Mouse (Mus musculus) ES-Bruce4 (cell line): ENCODE data around the gene Clec4a4. TPM values are rescaled to one million over a fixed set of nuclear protein-coding genes. Genes with fewer than 3 reads are reported as not detected.

Experiments used
- H3K27ac ChIP-seq: 2 replicates; pipeline ENCODE4 v1.5.1; 2012; ENCODE audit warnings: low read length, inconsistent platforms; ENCODE audit not compliant: insufficient read depth
- H3K27me3 ChIP-seq: 2 replicates; pipeline ENCODE4 v1.6.1; 2012; ENCODE audit warnings: mild to moderate bottlenecking, low read length, inconsistent platforms; ENCODE audit not compliant: control insufficient read depth, poor library complexity, insufficient read depth, severe bottlenecking
- H3K36me3 ChIP-seq: 2 replicates; pipeline ENCODE4 v1.6.1; 2012; ENCODE audit warnings: inconsistent platforms, mild to moderate bottlenecking, low read length, moderate library complexity; ENCODE audit not compliant: control insufficient read depth, poor library complexity, insufficient read depth, severe bottlenecking
- H3K4me1 ChIP-seq: one replicate; pipeline ENCODE4 v1.8.1; 2011; ENCODE audit warnings: low read length; ENCODE audit not compliant: control insufficient read depth, insufficient read depth
- H3K4me3 ChIP-seq: 2 replicates; pipeline ENCODE4 v1.5.1; 2011; ENCODE audit warnings: low read depth, mild to moderate bottlenecking, low read length
- H3K9ac ChIP-seq: 2 replicates; pipeline ENCODE4 v1.6.1; 2012; ENCODE audit warnings: low read depth, mild to moderate bottlenecking, inconsistent platforms; ENCODE audit not compliant: poor library complexity, severe bottlenecking
- H3K9me3 ChIP-seq: replicated peaks from 2 replicates; pipeline ENCODE4 v1.6.1; 2012; ENCODE audit warnings: mild to moderate bottlenecking, low read length, inconsistent platforms; ENCODE audit not compliant: control insufficient read depth, poor library complexity, insufficient read depth, severe bottlenecking
- CTCF ChIP-seq: IDR thresholded peaks from one replicate; pipeline ENCODE4 v1.8.1; 2011; ENCODE audit warnings: low read depth, low read length
- EP300 ChIP-seq: IDR thresholded peaks from 2 replicates; pipeline ENCODE4 v1.6.1; 2011; ENCODE audit warnings: low read depth, low read length; ENCODE audit not compliant: insufficient read depth
- POLR2A ChIP-seq: IDR thresholded peaks from one replicate; pipeline ENCODE4 v1.8.1; 2011; ENCODE audit warnings: low read length; ENCODE audit not compliant: insufficient read depth
- polyA plus RNA-seq: library from polyadenylated mRNA; stranded (reverse); fragments of >200 nt; gene quantifications from 2 replicates; pipeline ENCODE4 v1.2.4, GENCODE M21; 2011; ENCODE audit warnings: low read depth; ENCODE audit not compliant: missing spikeins, insufficient read depth, insufficient read length

Gene Clec4a4
- polyA plus RNA-seq, 1 experiment: not detected

- Histone ChIP-seq H3K9ac (no peak overlapping the region), H3K4me1 (peaks cover 2% of the 10 kb centered on the region), H3K27me3 (no peaks in the 10 kb centered on the region), H3K9me3 (peaks cover 6% of the 10 kb centered on the region), H3K36me3 (no peaks in the 10 kb centered on the region), H3K4me3 (no peak overlapping the region), H3K27ac (peak overlapping the region; percentile 85)
- TF ChIP-seq CTCF: peak; percentile 60
- TF ChIP-seq POLR2A: no peak
- TF ChIP-seq EP300: no peak
Measured at GRCm38 (mm10) chr6:123005591-123005990, 15.4 kb downstream of the Clec4a4 start.

GRCm38 (mm10) chr6:123049742-123050372, 59.7 kb downstream of the Clec4a4 start, which contains the start of gene Clec4b1:
TSS of gene Clec4b1 (plus strand) at chr6:123049962.
- TF ChIP-seq CTCF (no peak), POLR2A (no peak), EP300 (no peak)
- Histone ChIP-seq H3K9ac (no peak within 1 kb of the TSS), H3K9me3 (no peaks in the 10 kb centered on the region), H3K27me3 (no peaks in the 10 kb centered on the region), H3K4me3 (no peak within 1 kb of the TSS), H3K27ac (no peak within 1 kb of the TSS), H3K4me1 (no peaks in the 10 kb centered on the region), H3K36me3 (no peaks in the 10 kb centered on the region)

Other genes with a start within 250 kb of the Clec4a4 start
- 1,494 and 1,686 TPM in 2 replicates for gene Slc2a3, start 188.7 kb upstream of the Clec4a4 start, polyA plus RNA-seq
- gene Foxj2, start 170.5 kb upstream of the Clec4a4 start, polyA plus RNA-seq: 10.9 and 11.6 TPM in 2 replicates
- gene C3ar1, start 134.2 kb upstream of the Clec4a4 start, polyA plus RNA-seq: 0.15 TPM in 1 of 2 replicates, not detected in the other
- gene Necap1, start 115.9 kb upstream of the Clec4a4 start, polyA plus RNA-seq: 63.8 and 66.1 TPM in 2 replicates
- not detected in 2 replicates for gene Clec4a1, start 68.5 kb upstream of the Clec4a4 start, polyA plus RNA-seq
- not detected in 2 replicates for gene Clec4a3, start 37.9 kb upstream of the Clec4a4 start, polyA plus RNA-seq
- not detected in 2 replicates for gene Clec4b1, start 59.6 kb downstream of the Clec4a4 start, polyA plus RNA-seq
- not detected in 2 replicates for gene Clec4a2, start 116.1 kb downstream of the Clec4a4 start, polyA plus RNA-seq
- gene Clec4b2, start 182.5 kb downstream of the Clec4a4 start, polyA plus RNA-seq: not detected in 2 replicates
- not detected in 2 replicates for gene Clec4n, start 239.5 kb downstream of the Clec4a4 start, polyA plus RNA-seq